ENCODE assay signal across 12 mouse cellular contexts in genomic region chr7:4947855-4948254, GRCm38 (mm10). TPM values are rescaled to one million over a fixed set of nuclear protein-coding genes. Genes with fewer than 3 reads are reported as not detected.
DNase-seq lines count a peak whose midpoint lies in the region; ATAC-seq lines count a peak whose summit lies in the region.
"Had no signal": no experiment of that assay in that cellular context is flagged by ENCODE, and none has a peak within 500 bp of the region (broad histone marks: within the 10 kb centered on the region; RNA-seq: fewer than 3 reads in every experiment).

No protein-coding gene starts in this region.

- H3K9me3 ChIP-seq in neural tube, embryonic 13.5 days = no peaks in the 10 kb centered on the region
- no peaks in the 10 kb centered on the region for H3K9me3 ChIP-seq in midbrain, embryonic 13.5 days

- 0 out of 2 replicates have a peak overlapping the region, but pooled peaks have one; percentile 5 for H3K9ac ChIP-seq in neural tube, embryonic 13.5 days
- H3K9ac ChIP-seq in midbrain, embryonic 13.5 days (replicated peaks) = no peak overlapping the region
- H3K9ac ChIP-seq: liver, postnatal 0 days had no signal

- no peak for DNase-seq in neural tube, embryonic 10.5 days (ENCODE audit: extremely low spot score, low spot score)
- peak; percentile 78 for DNase-seq in adrenal gland, postnatal 14 days
- peak; percentile 82 for DNase-seq in gastrocnemius, postnatal 10 days
- peak; percentile 53 for DNase-seq in lung, postnatal 36 days
- DNase-seq: liver, postnatal 0 days; thymus, postnatal 25 days had no signal

- H3K4me3 ChIP-seq in neural tube, embryonic 13.5 days = no peak overlapping the region
- H3K4me3 ChIP-seq in midbrain, embryonic 13.5 days (replicated peaks) = no peak overlapping the region

- WGBS in neural tube, embryonic 13.5 days = 59% methylated on average over 2 of the region's 2 CpGs
- 50% methylated on average over 2 of the region's 2 CpGs for WGBS in midbrain, embryonic 13.5 days

- no peak overlapping the region for H3K4me2 ChIP-seq in neural tube, embryonic 13.5 days
- H3K4me2 ChIP-seq in midbrain, embryonic 13.5 days (replicated peaks) = no peak overlapping the region

- no peaks in the 10 kb centered on the region for H3K4me1 ChIP-seq in neural tube, embryonic 13.5 days (replicated peaks)
- no peaks in the 10 kb centered on the region for H3K4me1 ChIP-seq in midbrain, embryonic 13.5 days (replicated peaks)

- ATAC-seq in neural tube, embryonic 13.5 days (ENCODE audit: low read depth) = no peak
- ATAC-seq in midbrain, embryonic 13.5 days = no peak
- no peak for ATAC-seq in erythroid progenitor cell, adult 5-6 weeks (replicated peaks; ENCODE audit: low FRiP score, poor library complexity, severe bottlenecking)
- ATAC-seq: liver, postnatal 0 days had no signal

- no peaks in the 10 kb centered on the region for H3K27me3 ChIP-seq in neural tube, embryonic 13.5 days
- no peaks in the 10 kb centered on the region for H3K27me3 ChIP-seq in midbrain, embryonic 13.5 days

- no peaks in the 10 kb centered on the region for H3K36me3 ChIP-seq in neural tube, embryonic 13.5 days
- no peaks in the 10 kb centered on the region for H3K36me3 ChIP-seq in midbrain, embryonic 13.5 days

- H3K27ac ChIP-seq in neural tube, embryonic 13.5 days (replicated peaks) = no peak overlapping the region
- H3K27ac ChIP-seq in midbrain, embryonic 13.5 days = no peak overlapping the region
- H3K27ac ChIP-seq: kidney, postnatal 0 days had no signal

RNA-seq across cellular contexts. Expression of gene Sbk2, which starts 16.4 kb away (rescaled TPM):
- not detected in 2 replicates for polyA plus RNA-seq in neural tube, embryonic 13.5 days (2015; fragmentation: Nextera tagmentation; extraction: Ambion mirVana)
- 0.63 TPM in 1 of 2 replicates, not detected in the other for total RNA-seq in adrenal gland, postnatal 14 days (2021)
- total RNA-seq in gastrocnemius, postnatal 10 days (2021) = 10 to 100 TPM; 31.0 to 46.5 TPM
- polyA plus RNA-seq in midbrain, embryonic 13.5 days (2015; fragmentation: Nextera tagmentation; extraction: Ambion mirVana) = 0.12 and 0.13 TPM in 2 replicates
- not detected in 2 replicates for total RNA-seq in erythroid progenitor cell, adult 5-6 weeks (2015; ENCODE audit: low replicate concordance)
- total RNA-seq in erythroid progenitor cell, adult 5-6 weeks (2017; ENCODE audit: low replicate concordance) = not detected in 2 replicates
- total RNA-seq: MEL had no signal
- polyA plus RNA-seq: liver, postnatal 0 days had no signal

RNA-seq across cellular contexts. Expression of gene Ssc5d, which starts 22.3 kb away (rescaled TPM):
- 2.4 and 2.7 TPM in 2 replicates for polyA plus RNA-seq in neural tube, embryonic 13.5 days (2015; fragmentation: Nextera tagmentation; extraction: Ambion mirVana)
- total RNA-seq in adrenal gland, postnatal 14 days (2021) = 3.9 and 5.0 TPM in 2 replicates
- 10 to 100 TPM; 43.3 to 55.0 TPM for total RNA-seq in gastrocnemius, postnatal 10 days (2021)
- 0.88 and 0.98 TPM in 2 replicates for polyA plus RNA-seq in midbrain, embryonic 13.5 days (2015; fragmentation: Nextera tagmentation; extraction: Ambion mirVana)
- not detected in 2 replicates for total RNA-seq in erythroid progenitor cell, adult 5-6 weeks (2015; ENCODE audit: low replicate concordance)
- not detected in 2 replicates for total RNA-seq in erythroid progenitor cell, adult 5-6 weeks (2017; ENCODE audit: low replicate concordance)

RNA-seq across cellular contexts. Expression of gene Sbk3, which starts 23.1 kb away (rescaled TPM):
- 0.14 and 0.18 TPM in 2 replicates for polyA plus RNA-seq in neural tube, embryonic 13.5 days (2015; fragmentation: Nextera tagmentation; extraction: Ambion mirVana)
- 0.37 and 0.64 TPM in 2 replicates for total RNA-seq in adrenal gland, postnatal 14 days (2021)
- total RNA-seq in gastrocnemius, postnatal 10 days (2021) = under 1 TPM in 1 of 2 experiments, not detected in 1; 0.28 TPM
- polyA plus RNA-seq in midbrain, embryonic 13.5 days (2015; fragmentation: Nextera tagmentation; extraction: Ambion mirVana) = 0.10 and 0.13 TPM in 2 replicates
- not detected in 2 replicates for total RNA-seq in erythroid progenitor cell, adult 5-6 weeks (2015; ENCODE audit: low replicate concordance)
- total RNA-seq in erythroid progenitor cell, adult 5-6 weeks (2017; ENCODE audit: low replicate concordance) = not detected in 2 replicates
- total RNA-seq: MEL had no signal
- polyA plus RNA-seq: hindbrain, embryonic 11.5 days; liver, postnatal 0 days had no signal

RNA-seq across cellular contexts. Expression of gene Nat14, which starts 26.0 kb away (rescaled TPM):
- 21.5 and 23.2 TPM in 2 replicates for polyA plus RNA-seq in neural tube, embryonic 13.5 days (2015; fragmentation: Nextera tagmentation; extraction: Ambion mirVana)
- 6.6 and 8.1 TPM in 2 replicates for total RNA-seq in adrenal gland, postnatal 14 days (2021)
- total RNA-seq in gastrocnemius, postnatal 10 days (2021) = 1 to 10 TPM; 1.9 to 4.4 TPM
- 29.5 and 31.1 TPM in 2 replicates for polyA plus RNA-seq in midbrain, embryonic 13.5 days (2015; fragmentation: Nextera tagmentation; extraction: Ambion mirVana)
- total RNA-seq in erythroid progenitor cell, adult 5-6 weeks (2015; ENCODE audit: low replicate concordance) = 2.9 TPM in 1 of 2 replicates, not detected in the other
- total RNA-seq in erythroid progenitor cell, adult 5-6 weeks (2017; ENCODE audit: low replicate concordance) = 0.64 and 4.4 TPM in 2 replicates

RNA-seq across cellular contexts. Expression of gene Zfp628, which starts 32.8 kb away (rescaled TPM):
- 4.6 and 4.8 TPM in 2 replicates for polyA plus RNA-seq in neural tube, embryonic 13.5 days (2015; fragmentation: Nextera tagmentation; extraction: Ambion mirVana)
- 13.7 and 16.2 TPM in 2 replicates for total RNA-seq in adrenal gland, postnatal 14 days (2021)
- 10 to 100 TPM in 1 of 2 experiments, 1 to 10 TPM in 1; 9.9 to 10.5 TPM for total RNA-seq in gastrocnemius, postnatal 10 days (2021)
- polyA plus RNA-seq in midbrain, embryonic 13.5 days (2015; fragmentation: Nextera tagmentation; extraction: Ambion mirVana) = 4.3 and 4.4 TPM in 2 replicates
- total RNA-seq in erythroid progenitor cell, adult 5-6 weeks (2015; ENCODE audit: low replicate concordance) = 7.1 and 8.6 TPM in 2 replicates
- total RNA-seq in erythroid progenitor cell, adult 5-6 weeks (2017; ENCODE audit: low replicate concordance) = 4.6 and 11.6 TPM in 2 replicates

Comparison
In these comparisons a context has a peak if more than half of its experiments do, and no peak if none do; other contexts are left out.
1. RNA of gene Sbk2, which starts 16.4 kb away (total RNA-seq): 31.0 to 46.5 TPM in gastrocnemius, postnatal 10 days; 0.63 TPM in adrenal gland, postnatal 14 days and not detected in erythroid progenitor cell, adult 5-6 weeks; every median in the first group is over 10 times any median in the second.